Mouse (Mus musculus) liver, adult 2 months (tissue): ENCODE data around the gene Ptgdr2. TPM values are rescaled to one million over a fixed set of nuclear protein-coding genes. Genes with fewer than 3 reads are reported as not detected.

Experiments used
- DNase-seq: peaks from one replicate; pipeline ENCODE4 v3.0.0-alpha.2; 2011; ENCODE audit warnings: low read depth, low spot score; ENCODE audit errors: extremely low read depth
- H3K27ac ChIP-seq: fragments of 200-500 bp; replicated peaks from 2 replicates; pipeline ENCODE4 v1.5.1; 2012; ENCODE audit warnings: low read depth, mild to moderate bottlenecking, control low read depth, inconsistent platforms, low read length; ENCODE audit not compliant: insufficient read depth
- H3K27me3 ChIP-seq: fragments of 200-500 bp; 2 replicates; pipeline ENCODE4 v1.6.1; 2012; ENCODE audit warnings: mild to moderate bottlenecking, moderate library complexity, low read length, inconsistent platforms; ENCODE audit not compliant: control insufficient read depth, insufficient read depth
- H3K36me3 ChIP-seq: fragments of 200-500 bp; 2 replicates; pipeline ENCODE4 v1.6.1; 2012; ENCODE audit warnings: low read length, inconsistent platforms; ENCODE audit not compliant: control insufficient read depth, insufficient read depth
- H3K4me1 ChIP-seq: fragments of 200-500 bp; 2 replicates; pipeline ENCODE4 v1.6.1; 2011; ENCODE audit warnings: low read length; ENCODE audit not compliant: control insufficient read depth, insufficient read depth
- H3K4me3 ChIP-seq: fragments of 200-500 bp; 2 replicates; pipeline ENCODE4 v1.5.1; 2011; ENCODE audit warnings: low read depth, mild to moderate bottlenecking, control low read depth, low read length, moderate library complexity; ENCODE audit not compliant: insufficient read depth
- H3K79me2 ChIP-seq: fragments of 200-500 bp; 2 replicates; pipeline ENCODE4 v1.6.1; 2012; ENCODE audit warnings: inconsistent platforms, mild to moderate bottlenecking, low read length, moderate library complexity; ENCODE audit not compliant: control insufficient read depth, insufficient read depth
- H3K9ac ChIP-seq: fragments of 200-500 bp; 2 replicates; pipeline ENCODE4 v1.6.1; 2012; ENCODE audit warnings: low read depth, mild to moderate bottlenecking, control low read depth, inconsistent platforms, low read length
- CTCF ChIP-seq: fragments of 200-500 bp; IDR thresholded peaks from 2 replicates; pipeline ENCODE4 v1.5.1; 2011; ENCODE audit warnings: low read depth, low read length, control low read depth
- POLR2A ChIP-seq: fragments of 200-500 bp; IDR thresholded peaks from 2 replicates; pipeline ENCODE4 v1.6.1; 2011; ENCODE audit warnings: low read length, control low read depth; ENCODE audit not compliant: insufficient read depth; ENCODE audit errors: extremely low read depth
- WGBS: fragments of 180-500 bp; shearing (Covaris S2); methylation state at CpG from one replicate; pipeline ENCODE4 v1.1.7; 2018; 5-methylcytosine and 5-hydroxymethylcytosine counted together
- polyA plus RNA-seq: library from polyadenylated mRNA; depleted of rRNA; stranded (reverse); fragments of >200 nt; gene quantifications from 2 replicates; pipeline ENCODE4 v1.2.3, GENCODE M21; 2012
- total RNA-seq: library from RNA; depleted of rRNA; stranded (reverse); fragments of >200 nt; gene quantifications from 2 replicates; pipeline ENCODE4 v1.2.3, GENCODE M21; 2014

The Ptgdr2 gene
- total and polyA plus RNA-seq, 2 experiments, result not detected

GRCm38 (mm10) chr19:10936077-10936476 lies 883 bp upstream of the Ptgdr2 start:
- WGBS, result 91% methylated on average over 5 of the region's 5 CpGs
- H3K27me3 ChIP-seq, result no peaks in the 10 kb centered on the region
- TF ChIP-seq POLR2A (no peak), CTCF (peak; percentile 8; the same call in 1 of the 2 replicates)
- no peaks in the 10 kb centered on the region for H3K79me2 ChIP-seq
- DNase-seq, result no peak
- no peaks in the 10 kb centered on the region for H3K4me1 ChIP-seq
- no peaks in the 10 kb centered on the region for H3K36me3 ChIP-seq
- H3K4me3 ChIP-seq, result no peak overlapping the region
- H3K27ac ChIP-seq, result no peak overlapping the region
- H3K9ac ChIP-seq, result no peak overlapping the region

GRCm38 (mm10) chr19:10938771-10939170 lies 1.8 kb downstream of the Ptgdr2 start:
- Histone ChIP-seq H3K4me3 (no peak overlapping the region), H3K36me3 (no peaks in the 10 kb centered on the region; the same call in 1 of the 2 replicates), H3K27ac (no peak overlapping the region), H3K9ac (no peak overlapping the region), H3K79me2 (no peaks in the 10 kb centered on the region), H3K27me3 (no peaks in the 10 kb centered on the region), H3K4me1 (no peaks in the 10 kb centered on the region)
- WGBS, result 60% methylated on average over 3 of the region's 3 CpGs
- TF ChIP-seq CTCF (no peak), POLR2A (no peak)
- no peak for DNase-seq

- H3K27ac ChIP-seq, result no peak overlapping the region
- no peaks in the 10 kb centered on the region for H3K79me2 ChIP-seq
- peak overlapping the region; percentile 8; the same call in 1 of the 2 replicates for H3K4me3 ChIP-seq
- no peak overlapping the region for H3K9ac ChIP-seq
- no peaks in the 10 kb centered on the region for H3K4me1 ChIP-seq
- peak; percentile 43 for DNase-seq
- no peak for TF ChIP-seq POLR2A
- peak; percentile 94 for TF ChIP-seq CTCF
- H3K27me3 ChIP-seq, result no peaks in the 10 kb centered on the region
- H3K36me3 ChIP-seq, result peaks cover 5% of the 10 kb centered on the region; the same call in 1 of the 2 replicates
- 25% methylated on average over 37 of the region's 37 CpGs for WGBS
Observed at GRCm38 (mm10) chr19:10940097-10940800, 3.3 kb downstream of the Ptgdr2 start.

- Histone ChIP-seq H3K27me3 (no peaks in the 10 kb centered on the region), H3K36me3 (peaks cover 5% of the 10 kb centered on the region; the same call in 1 of the 2 replicates), H3K79me2 (no peaks in the 10 kb centered on the region), H3K4me1 (no peaks in the 10 kb centered on the region), H3K27ac (no peak overlapping the region), H3K4me3 (peak overlapping the region; percentile 8; the same call in 1 of the 2 replicates), H3K9ac (no peak overlapping the region)
- peak; percentile 20 for DNase-seq
- no peak for TF ChIP-seq POLR2A
- no peak for TF ChIP-seq CTCF
- WGBS, result 21% methylated on average over 40 of the region's 40 CpGs
Observed at GRCm38 (mm10) chr19:10940801-10941457, 4.0 kb downstream of the Ptgdr2 start.

- no peak for DNase-seq
- Histone ChIP-seq H3K27ac (no peak overlapping the region), H3K79me2 (peaks cover 8% of the 10 kb centered on the region; the same call in 1 of the 2 replicates), H3K36me3 (peaks cover 5% of the 10 kb centered on the region; the same call in 1 of the 2 replicates), H3K4me3 (no peak overlapping the region), H3K4me1 (peaks cover 9% of the 10 kb centered on the region), H3K27me3 (no peaks in the 10 kb centered on the region), H3K9ac (no peak overlapping the region)
- no peak for TF ChIP-seq CTCF
- TF ChIP-seq POLR2A, result no peak
- 85% methylated on average over 3 of the region's 3 CpGs for WGBS
Observed at GRCm38 (mm10) chr19:10943955-10944354, 7.0 kb downstream of the Ptgdr2 start.
